Mouse (Mus musculus): Measurements from ENCODE around the gene BC067074. TPM values are rescaled to one million over a fixed set of nuclear protein-coding genes. Genes with fewer than 3 reads are reported as not detected.

Gene BC067074
- polyA plus RNA-seq, 1 experiment from 2014 or later = 3.0 TPM

- H3K4me2 ChIP-seq = no peak overlapping the region
- no peaks in the 10 kb centered on the region for H3K9me3 ChIP-seq (replicated peaks; ENCODE audit: control insufficient read depth, low read length)
- no peak for ATAC-seq (replicated peaks; ENCODE audit: insufficient number of reproducible peaks, low FRiP score, low TSS enrichment)
- 0 out of 2 replicates have a peak, but pooled peaks cover 2% of the 10 kb centered on the region for H3K27me3 ChIP-seq (ENCODE audit: control insufficient read depth, insufficient read depth, low read length)
- H3K4me1 ChIP-seq (ENCODE audit: control insufficient read depth, insufficient read depth, low read length) = no peaks in the 10 kb centered on the region
- no peaks in the 10 kb centered on the region for H3K36me3 ChIP-seq (ENCODE audit: control insufficient read depth, insufficient read depth, low read length)
- H3K27ac ChIP-seq (ENCODE audit: low read depth, low read length) = no peak overlapping the region
- no peak overlapping the region for H3K9ac ChIP-seq (ENCODE audit: low read depth, low read length)
- H3K4me3 ChIP-seq (ENCODE audit: low read depth, low read length) = no peak overlapping the region
- WGBS (ENCODE audit: insufficient replicate concordance) = 84% methylated on average over 3 of the region's 3 CpGs
These were observed 25.8 kb upstream of the BC067074 start for GRCm38 (mm10) chr13:113267204-113267603.

DNA sequence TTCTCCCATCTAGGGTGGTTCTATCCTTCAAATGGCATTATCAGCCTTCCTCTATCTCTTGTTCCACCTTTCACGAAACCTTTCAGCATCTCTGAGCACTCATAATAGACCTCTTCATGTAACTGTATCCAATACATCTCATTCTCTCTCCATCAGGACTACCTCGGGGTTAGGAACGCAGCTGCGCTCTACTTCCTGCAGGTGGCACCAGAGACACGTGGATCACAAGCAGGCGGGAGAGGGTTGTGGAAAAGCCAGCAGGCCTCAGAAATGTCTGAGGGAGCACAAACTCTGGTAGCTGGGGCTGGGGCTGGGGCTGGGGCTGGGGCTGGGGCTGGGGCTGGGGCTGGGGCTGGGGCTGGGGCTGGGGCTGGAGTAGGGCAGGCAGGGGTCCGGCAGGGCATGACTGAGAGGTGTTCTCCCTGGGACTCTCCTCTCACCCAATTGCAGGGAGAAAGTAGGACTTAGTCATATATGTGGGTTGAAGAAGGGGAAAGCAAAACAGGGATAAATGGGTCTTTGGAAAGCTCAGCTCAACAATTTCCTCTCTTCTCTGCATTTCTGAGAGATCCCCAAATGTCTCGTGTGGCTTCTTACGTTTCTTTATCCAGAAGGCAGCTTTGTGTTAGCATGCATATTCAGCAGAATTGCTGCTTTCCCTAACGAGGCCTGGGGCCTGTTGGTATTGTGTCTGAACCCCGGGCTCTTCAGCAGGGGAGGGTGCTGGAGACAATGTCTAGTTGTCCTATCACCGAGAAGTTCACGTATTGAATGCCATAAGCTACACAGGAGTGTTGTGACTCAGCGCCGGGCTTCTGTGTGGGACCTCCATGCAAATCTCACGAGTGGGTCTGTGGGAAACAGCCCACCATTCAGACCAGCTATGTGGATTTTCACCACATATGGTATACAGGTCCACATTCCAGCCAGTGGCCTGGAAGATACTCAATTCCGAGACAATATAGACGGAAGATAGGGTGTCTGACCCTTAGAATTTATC, 22.9 kb upstream of the BC067074 start:
- WGBS (ENCODE audit: insufficient replicate concordance) = 52% methylated on average over 18 of the region's 18 CpGs
- no peak overlapping the region for H3K4me2 ChIP-seq
- H3K9ac ChIP-seq (ENCODE audit: low read depth, low read length) = no peak overlapping the region
- 0 out of 2 replicates have a peak, but pooled peaks cover 2% of the 10 kb centered on the region for H3K27me3 ChIP-seq (ENCODE audit: control insufficient read depth, insufficient read depth, low read length)
- no peak overlapping the region for H3K4me3 ChIP-seq (ENCODE audit: low read depth, low read length)
- no peak overlapping the region for H3K27ac ChIP-seq (ENCODE audit: low read depth, low read length)
- no peaks in the 10 kb centered on the region for H3K4me1 ChIP-seq (ENCODE audit: control insufficient read depth, insufficient read depth, low read length)
- no peaks in the 10 kb centered on the region for H3K9me3 ChIP-seq (replicated peaks; ENCODE audit: control insufficient read depth, low read length)
- no peak for ATAC-seq (replicated peaks; ENCODE audit: insufficient number of reproducible peaks, low FRiP score, low TSS enrichment)
- H3K36me3 ChIP-seq (ENCODE audit: control insufficient read depth, insufficient read depth, low read length) = no peaks in the 10 kb centered on the region

- Histone ChIP-seq H3K9me3 (replicated peaks; ENCODE audit: control insufficient read depth, low read length) (no peaks in the 10 kb centered on the region), H3K36me3 (ENCODE audit: control insufficient read depth, insufficient read depth, low read length) (no peaks in the 10 kb centered on the region), H3K9ac (ENCODE audit: low read depth, low read length) (no peak overlapping the region), H3K4me3 (ENCODE audit: low read depth, low read length) (no peak overlapping the region), H3K27ac (ENCODE audit: low read depth, low read length) (no peak overlapping the region), H3K4me1 (ENCODE audit: control insufficient read depth, insufficient read depth, low read length) (no peaks in the 10 kb centered on the region), H3K4me2 (no peak overlapping the region), H3K27me3 (ENCODE audit: control insufficient read depth, insufficient read depth, low read length) (no peaks in the 10 kb centered on the region)
- WGBS (ENCODE audit: insufficient replicate concordance) = 88% methylated on average over 8 of the region's 8 CpGs
- no peak for ATAC-seq (replicated peaks; ENCODE audit: insufficient number of reproducible peaks, low FRiP score, low TSS enrichment)
These were observed 21.8 kb upstream of the BC067074 start for GRCm38 (mm10) chr13:113271189-113271588.

- H3K27me3 ChIP-seq (ENCODE audit: control insufficient read depth, insufficient read depth, low read length) = peaks cover 6% of the 10 kb centered on the region; the same call in 1 of the 2 replicates
- H3K9ac ChIP-seq (ENCODE audit: low read depth, low read length) = no peak overlapping the region
- no peak overlapping the region for H3K27ac ChIP-seq (ENCODE audit: low read depth, low read length)
- no peak for ATAC-seq (replicated peaks; ENCODE audit: insufficient number of reproducible peaks, low FRiP score, low TSS enrichment)
- 73% methylated on average over 7 of the region's 7 CpGs for WGBS (ENCODE audit: insufficient replicate concordance)
- H3K4me3 ChIP-seq (ENCODE audit: low read depth, low read length) = no peak overlapping the region
- H3K4me2 ChIP-seq = no peak overlapping the region
- no peaks in the 10 kb centered on the region for H3K9me3 ChIP-seq (replicated peaks; ENCODE audit: control insufficient read depth, low read length)
- H3K4me1 ChIP-seq (ENCODE audit: control insufficient read depth, insufficient read depth, low read length) = no peaks in the 10 kb centered on the region
- no peaks in the 10 kb centered on the region for H3K36me3 ChIP-seq (ENCODE audit: control insufficient read depth, insufficient read depth, low read length)
These were observed 5.8 kb upstream of the BC067074 start for GRCm38 (mm10) chr13:113287141-113287540.

- no peak overlapping the region for H3K4me3 ChIP-seq (ENCODE audit: low read depth, low read length)
- WGBS (ENCODE audit: insufficient replicate concordance) = 80% methylated on average over 7 of the region's 7 CpGs
These were observed 4.5 kb upstream of the BC067074 start for GRCm38 (mm10) chr13:113288210-113289197.

GRCm38 (mm10) chr13:113289760-113290159, 3.2 kb upstream of the BC067074 start:
- H3K27ac ChIP-seq (ENCODE audit: low read depth, low read length) = no peak overlapping the region
- peaks cover 10% of the 10 kb centered on the region; the same call in 1 of the 2 replicates for H3K27me3 ChIP-seq (ENCODE audit: control insufficient read depth, insufficient read depth, low read length)
- WGBS (ENCODE audit: insufficient replicate concordance) = 75% methylated on average over 4 of the region's 4 CpGs
- no peaks in the 10 kb centered on the region for H3K36me3 ChIP-seq (ENCODE audit: control insufficient read depth, insufficient read depth, low read length)
- H3K9ac ChIP-seq (ENCODE audit: low read depth, low read length) = no peak overlapping the region
- no peak for ATAC-seq (replicated peaks; ENCODE audit: insufficient number of reproducible peaks, low FRiP score, low TSS enrichment)
- H3K9me3 ChIP-seq (replicated peaks; ENCODE audit: control insufficient read depth, low read length) = no peaks in the 10 kb centered on the region
- H3K4me2 ChIP-seq = no peak overlapping the region
- H3K4me1 ChIP-seq (ENCODE audit: control insufficient read depth, insufficient read depth, low read length) = no peaks in the 10 kb centered on the region; the same call in 1 of the 2 replicates
- no peak overlapping the region for H3K4me3 ChIP-seq (ENCODE audit: low read depth, low read length)

More at GRCm38 (mm10) chr13:113288210-113289197, 4.5 kb upstream of the BC067074 start:
- Histone ChIP-seq H3K4me2 (no peak overlapping the region), H3K27ac (ENCODE audit: low read depth, low read length) (no peak overlapping the region), H3K9ac (ENCODE audit: low read depth, low read length) (no peak overlapping the region), H3K4me1 (ENCODE audit: control insufficient read depth, insufficient read depth, low read length) (no peaks in the 10 kb centered on the region; the same call in 1 of the 2 replicates), H3K27me3 (ENCODE audit: control insufficient read depth, insufficient read depth, low read length) (peaks cover 10% of the 10 kb centered on the region; the same call in 1 of the 2 replicates), H3K36me3 (ENCODE audit: control insufficient read depth, insufficient read depth, low read length) (no peaks in the 10 kb centered on the region), H3K9me3 (replicated peaks; ENCODE audit: control insufficient read depth, low read length) (no peaks in the 10 kb centered on the region)
- no peak for ATAC-seq (replicated peaks; ENCODE audit: insufficient number of reproducible peaks, low FRiP score, low TSS enrichment)

GRCm38 (mm10) chr13:113292001-113292400, 958 bp upstream of the BC067074 start:
- H3K36me3 ChIP-seq (ENCODE audit: control insufficient read depth, insufficient read depth, low read length) = no peaks in the 10 kb centered on the region
- H3K27me3 ChIP-seq (ENCODE audit: control insufficient read depth, insufficient read depth, low read length) = peaks cover 10% of the 10 kb centered on the region; the same call in 1 of the 2 replicates
- no peak for ATAC-seq (replicated peaks; ENCODE audit: insufficient number of reproducible peaks, low FRiP score, low TSS enrichment)
- WGBS (ENCODE audit: insufficient replicate concordance) = 85% methylated on average over 8 of the region's 8 CpGs
- no peaks in the 10 kb centered on the region; the same call in 1 of the 2 replicates for H3K4me1 ChIP-seq (ENCODE audit: control insufficient read depth, insufficient read depth, low read length)
- no peak overlapping the region for H3K4me2 ChIP-seq
- no peak overlapping the region for H3K4me3 ChIP-seq (ENCODE audit: low read depth, low read length)
- H3K27ac ChIP-seq (ENCODE audit: low read depth, low read length) = no peak overlapping the region
- H3K9ac ChIP-seq (ENCODE audit: low read depth, low read length) = no peak overlapping the region
- H3K9me3 ChIP-seq (replicated peaks; ENCODE audit: control insufficient read depth, low read length) = no peaks in the 10 kb centered on the region
